Mouse (Mus musculus) embryonic facial prominence, embryonic 15.5 days (tissue): ENCODE data around the gene Gm10160. TPM values are rescaled to one million over a fixed set of nuclear protein-coding genes. Genes with fewer than 3 reads are reported as not detected.
A peak's percentile ranks its signal among the peaks of the same experiment; 100 is the strongest.

Experiments used
- ATAC-seq: fragments of 200-750 bp; cut with Nextera tagmentation; 2 replicates; pipeline ENCODE4 v1.8.0; 2017; ENCODE audit warnings: low read depth, moderate TSS enrichment; ENCODE audit not compliant: insufficient number of reproducible peaks, low FRiP score, low TSS enrichment
- H3K27ac ChIP-seq: fragments of 300-500 bp; sonication (generic); replicated peaks from 2 replicates; pipeline ENCODE4 v1.5.1; 2015; ENCODE audit warnings: mild to moderate bottlenecking, inconsistent platforms
- H3K27me3 ChIP-seq: fragments of 300-500 bp; sonication (generic); 2 replicates; pipeline ENCODE4 v1.6.1; 2015; ENCODE audit warnings: inconsistent platforms
- H3K36me3 ChIP-seq: fragments of 300-500 bp; sonication (generic); 2 replicates; pipeline ENCODE4 v1.6.1; 2015; ENCODE audit warnings: mild to moderate bottlenecking, inconsistent platforms
- H3K4me1 ChIP-seq: fragments of 300-500 bp; sonication (generic); 2 replicates; pipeline ENCODE4 v1.6.1; 2015; ENCODE audit warnings: inconsistent platforms
- H3K4me2 ChIP-seq: fragments of 300-500 bp; sonication (generic); replicated peaks from 2 replicates; pipeline ENCODE4 v1.6.1; 2015; ENCODE audit warnings: mild to moderate bottlenecking, inconsistent platforms
- H3K4me3 ChIP-seq: fragments of 300-500 bp; sonication (generic); replicated peaks from 2 replicates; pipeline ENCODE4 v1.5.1; 2015; ENCODE audit warnings: mild to moderate bottlenecking, inconsistent platforms
- H3K9ac ChIP-seq: fragments of 300-500 bp; sonication (generic); 2 replicates; pipeline ENCODE4 v1.6.1; 2015; ENCODE audit warnings: inconsistent platforms
- H3K9me3 ChIP-seq: fragments of 300-500 bp; sonication (generic); replicated peaks from 2 replicates; pipeline ENCODE4 v1.6.1; 2016; ENCODE audit warnings: inconsistent platforms
- WGBS: fragments of 180-500 bp; shearing (Covaris S2); methylation state at CpG from one replicate; pipeline ENCODE4 v1.1.7; 2015; 5-methylcytosine and 5-hydroxymethylcytosine counted together
- polyA plus RNA-seq: library from polyadenylated mRNA; unstranded; fragments of >200 nt; fragmentation: Nextera tagmentation; extraction: Ambion mirVana; gene quantifications from 2 replicates; pipeline ENCODE4 v1.2.1, GENCODE M21; 2015

Gene Gm10160
- polyA plus RNA-seq, 1 experiment from 2014 or later, result not detected

DNA sequence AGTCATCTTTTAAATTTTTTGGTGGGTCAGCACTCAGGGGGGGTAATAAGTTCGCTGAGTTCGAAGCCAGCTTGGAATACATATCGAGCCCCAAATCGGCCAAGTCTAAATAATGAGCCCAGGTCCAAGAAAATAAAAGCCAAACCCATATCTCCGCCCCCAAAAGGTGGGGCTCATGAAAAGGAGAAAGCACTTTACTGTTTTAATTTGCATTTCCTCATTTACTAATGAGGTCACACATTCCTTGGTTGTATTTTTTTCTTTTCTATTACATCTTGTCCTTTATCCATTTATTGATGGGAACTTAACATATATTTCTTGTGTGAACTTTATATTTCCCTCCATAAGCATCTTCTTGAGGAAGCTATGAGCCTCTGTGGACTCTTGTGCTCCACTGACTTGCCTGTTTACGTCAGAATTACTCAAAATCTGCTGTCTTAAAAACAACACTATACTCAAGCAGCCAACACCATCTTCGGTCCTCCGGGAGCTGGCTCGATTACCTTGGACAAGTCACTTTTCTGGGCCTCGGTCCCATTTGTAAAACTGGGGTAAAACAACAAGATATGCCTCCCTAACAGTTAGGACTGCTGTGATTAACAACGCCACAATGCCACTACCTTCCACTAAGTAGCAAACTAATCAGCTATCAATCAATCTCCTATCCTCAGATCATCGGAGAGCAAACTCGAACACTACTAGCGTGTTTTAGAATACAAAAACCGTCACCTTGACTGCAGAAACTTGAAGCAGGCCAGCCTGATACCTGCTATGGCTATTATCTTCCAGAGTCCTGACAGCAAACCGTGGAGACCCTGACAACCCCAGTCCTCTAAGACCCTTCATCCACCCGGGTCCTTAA, 27.6 kb downstream of the Gm10160 start:
- 24% methylated on average over 17 of the region's 17 CpGs for WGBS
- peak overlapping the region; percentile 94 for H3K27ac ChIP-seq
- H3K36me3 ChIP-seq, result no peaks in the 10 kb centered on the region
- peak overlapping the region; percentile 73 for H3K9ac ChIP-seq
- H3K27me3 ChIP-seq, result no peaks in the 10 kb centered on the region
- no peak for ATAC-seq
- peak overlapping the region; percentile 79 for H3K4me3 ChIP-seq
- peaks cover 35% of the 10 kb centered on the region for H3K4me1 ChIP-seq
- H3K4me2 ChIP-seq, result peak overlapping the region; percentile 73
- no peaks in the 10 kb centered on the region for H3K9me3 ChIP-seq

DNA sequence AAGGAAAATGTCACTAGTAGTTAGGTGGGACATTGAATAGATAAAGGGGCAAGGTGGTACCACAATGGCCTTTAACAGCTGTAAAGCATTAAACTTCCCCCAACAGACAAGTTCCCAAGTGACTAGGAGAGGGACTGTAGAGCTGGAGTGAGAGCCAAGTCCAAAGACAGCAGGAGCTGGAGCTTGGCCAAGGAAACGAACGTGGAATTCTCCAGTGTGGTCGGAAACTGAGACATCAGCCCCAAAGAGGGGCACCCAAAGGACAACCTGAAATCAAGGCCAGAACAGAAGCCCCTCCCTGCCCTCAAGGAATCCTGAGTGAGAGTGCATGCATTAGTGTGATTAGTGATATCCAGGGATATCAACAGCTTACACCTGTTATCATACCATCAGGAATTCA, 30.2 kb downstream of the Gm10160 start:
- Histone ChIP-seq H3K36me3 (no peaks in the 10 kb centered on the region), H3K4me2 (no peak overlapping the region; the same call in 1 of the 2 replicates), H3K27ac (0 out of 2 replicates have a peak overlapping the region, but pooled peaks have one; percentile 19), H3K9ac (no peak overlapping the region), H3K4me1 (peaks cover 35% of the 10 kb centered on the region), H3K4me3 (no peak overlapping the region), H3K27me3 (no peaks in the 10 kb centered on the region), H3K9me3 (no peaks in the 10 kb centered on the region)
- no peak for ATAC-seq
- 9% methylated on average over 3 of the region's 3 CpGs for WGBS

- peaks cover 34% of the 10 kb centered on the region for H3K4me1 ChIP-seq
- WGBS, result 41% methylated on average over 3 of the region's 3 CpGs
- no peak overlapping the region for H3K4me3 ChIP-seq
- H3K4me2 ChIP-seq, result no peak overlapping the region
- H3K27ac ChIP-seq, result no peak overlapping the region
- no peak overlapping the region for H3K9ac ChIP-seq
- H3K9me3 ChIP-seq, result no peaks in the 10 kb centered on the region
- ATAC-seq, result no peak
- H3K27me3 ChIP-seq, result no peaks in the 10 kb centered on the region
- H3K36me3 ChIP-seq, result no peaks in the 10 kb centered on the region
These were observed 30.7 kb downstream of the Gm10160 start for GRCm38 (mm10) chr7:81824906-81825305.

DNA sequence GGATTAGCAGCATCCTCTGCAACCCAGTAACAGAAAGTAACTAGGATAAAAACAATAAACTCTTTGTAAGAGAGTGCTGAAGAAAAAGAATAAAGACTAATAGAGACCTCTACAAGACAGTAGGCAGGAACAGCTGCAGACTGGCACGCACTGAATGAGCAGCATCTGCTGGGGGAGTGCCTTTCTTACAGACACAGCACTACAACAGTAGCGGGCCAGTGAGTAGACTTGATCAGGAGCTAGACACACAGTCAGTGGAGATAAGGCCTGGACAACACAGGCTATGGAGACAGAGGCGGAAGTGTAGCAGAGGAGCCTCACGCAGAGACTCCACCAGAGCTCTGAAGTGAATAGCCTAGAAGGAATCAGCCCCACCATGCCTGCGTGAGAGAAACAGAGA, 49.5 kb downstream of the Gm10160 start:
- no peak overlapping the region for H3K4me3 ChIP-seq
- H3K9me3 ChIP-seq, result no peaks in the 10 kb centered on the region
- 85% methylated on average over 5 of the region's 5 CpGs for WGBS
- no peak overlapping the region for H3K4me2 ChIP-seq
- no peaks in the 10 kb centered on the region for H3K4me1 ChIP-seq
- no peak for ATAC-seq
- no peaks in the 10 kb centered on the region for H3K27me3 ChIP-seq
- no peak overlapping the region for H3K27ac ChIP-seq
- no peak overlapping the region for H3K9ac ChIP-seq
- peaks cover 11% of the 10 kb centered on the region; the same call in 1 of the 2 replicates for H3K36me3 ChIP-seq

Other genes with a start within 250 kb of the Gm10160 start
- 29.7 and 30.8 TPM in 2 replicates for gene Homer2, start 148.3 kb downstream of the Gm10160 start, polyA plus RNA-seq
- gene Ramac, start 92.9 kb downstream of the Gm10160 start, polyA plus RNA-seq, result 104 and 108 TPM in 2 replicates
- gene 3110040N11Rik, start 66.3 kb downstream of the Gm10160 start, polyA plus RNA-seq, result 57.7 and 59.7 TPM in 2 replicates
- 60.7 and 64.9 TPM in 2 replicates for gene Btbd1, start 26.4 kb downstream of the Gm10160 start, polyA plus RNA-seq
- gene Tm6sf1, start 3.2 kb upstream of the Gm10160 start, polyA plus RNA-seq, result 22.1 and 25.1 TPM in 2 replicates
- gene Hdgfl3, start 78.7 kb upstream of the Gm10160 start, polyA plus RNA-seq, result 14.7 and 15.0 TPM in 2 replicates
- gene Bnc1, start 136.5 kb upstream of the Gm10160 start, polyA plus RNA-seq, result 1.6 and 1.8 TPM in 2 replicates